ENCODE assay signal across 15 mouse cellular contexts in the genomic region with DNA sequence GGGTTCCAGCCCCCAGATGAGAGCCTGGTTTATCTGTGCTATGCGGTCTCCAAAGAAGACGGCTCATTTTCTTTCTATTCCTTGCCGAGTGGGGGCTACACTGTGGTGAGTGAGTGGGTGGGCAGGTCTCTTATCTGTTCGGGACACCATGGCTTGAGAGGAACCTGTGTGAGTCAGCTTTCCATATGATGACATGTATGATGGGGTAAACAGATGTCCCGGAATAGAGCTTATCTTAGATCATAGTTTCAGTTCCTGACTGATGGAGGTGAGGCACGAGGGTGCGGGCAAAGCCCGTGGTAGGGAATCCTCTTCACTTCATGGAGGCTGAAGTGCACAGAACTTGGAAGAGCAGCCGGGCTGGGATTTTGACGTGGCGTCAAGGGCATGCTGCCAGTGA. TPM values are rescaled to one million over a fixed set of nuclear protein-coding genes. Genes with fewer than 3 reads are reported as not detected.
"Had no signal": no experiment of that assay in that cellular context is flagged by ENCODE, and none has a peak within 500 bp of the region (broad histone marks: within the 10 kb centered on the region; RNA-seq: fewer than 3 reads in every experiment).

No protein-coding gene starts in this region.

- H3K27ac ChIP-seq: kidney, postnatal 0 days; left cerebral cortex, adult 2 months; liver, embryonic 13.5 days; midbrain, embryonic 12.5 days had no signal

- H3K4me3 ChIP-seq: left cerebral cortex, adult 2 months; liver, embryonic 13.5 days; midbrain, embryonic 12.5 days had no signal

- H3K4me2 ChIP-seq: liver, embryonic 13.5 days; midbrain, embryonic 12.5 days had no signal

- H3K9me3 ChIP-seq: liver, embryonic 13.5 days; midbrain, embryonic 12.5 days had no signal

- H3K27me3 ChIP-seq: liver, embryonic 13.5 days; midbrain, embryonic 12.5 days had no signal

- H3K4me1 ChIP-seq: liver, embryonic 13.5 days; midbrain, embryonic 12.5 days had no signal

- H3K9ac ChIP-seq: liver, embryonic 13.5 days; midbrain, embryonic 12.5 days had no signal

- DNase-seq: kidney, postnatal 36 days; layer of hippocampus, postnatal 36 days; liver, embryonic 13.5 days; lung, adult 2 months; lung, postnatal 14 days; lung, postnatal 4 days; thymus, adult 18-20 months; thymus, postnatal 36 days had no signal

RNA-seq across cellular contexts. Expression of gene Abcc6, which starts 15.8 kb away (rescaled TPM):
- total RNA-seq: megakaryocyte, adult 5-6 weeks had no signal

RNA-seq across cellular contexts. Expression of gene Kcnj11, which starts 54.7 kb away (rescaled TPM):
- total RNA-seq: liver, adult 2 months; megakaryocyte, adult 5-6 weeks had no signal
- polyA plus RNA-seq: limb, embryonic 11.5 days; liver, adult 2 months; liver, embryonic 13.5 days; spleen, adult 2 months had no signal
